Mouse (Mus musculus): ENCODE measurements at regions not wholly inside any gene's neighbourhood (a gene's known extent, or its start where the extent isn't known, plus 50 kb on each side); places are given as distances from the start of the nearest gene placed in this dataset.
A peak's percentile ranks its signal among the peaks of the same experiment; 100 is the strongest.

GRCm38 (mm10) chr17:45226486-45226885 lies 207.1 kb downstream of the Cdc5l start:
- no peaks in the 10 kb centered on the region for H3K9me3 ChIP-seq
- H3K36me3 ChIP-seq (replicated peaks; ENCODE audit: low read length): no peaks in the 10 kb centered on the region
- H3K27me3 ChIP-seq (replicated peaks): peaks cover 63% of the 10 kb centered on the region
- no peak overlapping the region for H3K4me3 ChIP-seq (replicated peaks)
- TF ChIP-seq GATA1 (IDR thresholded peaks at IDR 0.05; ENCODE audit: borderline replicate concordance, low read length) (no peak), FLI1 (IDR thresholded peaks at IDR 0.05; ENCODE audit: low read length) (no peak)
- no peaks in the 10 kb centered on the region; the same call in 1 of the 2 replicates for H3K4me1 ChIP-seq

GRCm38 (mm10) chr17:45221625-45222024 lies 211.9 kb downstream of the Cdc5l start:
- no peaks in the 10 kb centered on the region for H3K9me3 ChIP-seq
- no peak for TF ChIP-seq GATA1 (IDR thresholded peaks at IDR 0.05; ENCODE audit: borderline replicate concordance, low read length)
- TF ChIP-seq FLI1 (IDR thresholded peaks at IDR 0.05; ENCODE audit: low read length): no peak

GRCm38 (mm10) chr17:45217126-45217525 lies 216.4 kb downstream of the Cdc5l start:
- TF ChIP-seq FLI1 (IDR thresholded peaks at IDR 0.05; ENCODE audit: low read length) (no peak), GATA1 (IDR thresholded peaks at IDR 0.05; ENCODE audit: borderline replicate concordance, low read length) (no peak)
- peaks cover 75% of the 10 kb centered on the region for H3K27me3 ChIP-seq (replicated peaks)
- H3K4me3 ChIP-seq (replicated peaks): peak overlapping the region; percentile 54
- no peaks in the 10 kb centered on the region for H3K36me3 ChIP-seq (replicated peaks; ENCODE audit: low read length)
- H3K9me3 ChIP-seq: peaks cover 10% of the 10 kb centered on the region
- H3K4me1 ChIP-seq: peaks cover 19% of the 10 kb centered on the region

More at GRCm38 (mm10) chr17:45221625-45222024, 211.9 kb downstream of the Cdc5l start:
- no peaks in the 10 kb centered on the region for H3K36me3 ChIP-seq (replicated peaks; ENCODE audit: low read length)
- peaks cover 15% of the 10 kb centered on the region for H3K4me1 ChIP-seq
- peaks cover 67% of the 10 kb centered on the region for H3K27me3 ChIP-seq (replicated peaks)
- no peak overlapping the region for H3K4me3 ChIP-seq (replicated peaks)

- Histone ChIP-seq H3K9me3 (peaks cover 22% of the 10 kb centered on the region), H3K27me3 (replicated peaks) (peaks cover 66% of the 10 kb centered on the region), H3K4me1 (peaks cover 19% of the 10 kb centered on the region), H3K36me3 (replicated peaks; ENCODE audit: low read length) (no peaks in the 10 kb centered on the region), H3K4me3 (replicated peaks) (no peak overlapping the region)
- TF ChIP-seq FLI1 (IDR thresholded peaks at IDR 0.05; ENCODE audit: low read length) (no peak), GATA1 (IDR thresholded peaks at IDR 0.05; ENCODE audit: borderline replicate concordance, low read length) (no peak)
Measured at GRCm38 (mm10) chr17:45215067-45216049, 218.2 kb downstream of the Cdc5l start.

GRCm38 (mm10) chr17:45210984-45211383 lies 222.6 kb downstream of the Cdc5l start:
- Histone ChIP-seq H3K27me3 (replicated peaks) (peaks cover 63% of the 10 kb centered on the region), H3K36me3 (replicated peaks; ENCODE audit: low read length) (no peaks in the 10 kb centered on the region), H3K9me3 (peaks cover 35% of the 10 kb centered on the region), H3K4me1 (no peaks in the 10 kb centered on the region), H3K4me3 (replicated peaks) (no peak overlapping the region)
- TF ChIP-seq FLI1 (IDR thresholded peaks at IDR 0.05; ENCODE audit: low read length): no peak
- no peak for TF ChIP-seq GATA1 (IDR thresholded peaks at IDR 0.05; ENCODE audit: borderline replicate concordance, low read length)

GRCm38 (mm10) chr17:45209387-45209663 lies 224.2 kb downstream of the Cdc5l start:
- Histone ChIP-seq H3K9me3 (peaks cover 35% of the 10 kb centered on the region), H3K27me3 (replicated peaks) (peaks cover 51% of the 10 kb centered on the region), H3K4me3 (replicated peaks) (no peak overlapping the region), H3K4me1 (no peaks in the 10 kb centered on the region), H3K36me3 (replicated peaks; ENCODE audit: low read length) (no peaks in the 10 kb centered on the region)
- no peak for TF ChIP-seq FLI1 (IDR thresholded peaks at IDR 0.05; ENCODE audit: low read length)
- TF ChIP-seq GATA1 (IDR thresholded peaks at IDR 0.05; ENCODE audit: borderline replicate concordance, low read length): no peak

GRCm38 (mm10) chr17:45208596-45209386 lies 224.7 kb downstream of the Cdc5l start:
- no peaks in the 10 kb centered on the region for H3K4me1 ChIP-seq
- peaks cover 35% of the 10 kb centered on the region for H3K9me3 ChIP-seq
- no peaks in the 10 kb centered on the region for H3K36me3 ChIP-seq (replicated peaks; ENCODE audit: low read length)
- H3K4me3 ChIP-seq (replicated peaks): no peak overlapping the region
- peaks cover 49% of the 10 kb centered on the region for H3K27me3 ChIP-seq (replicated peaks)
- TF ChIP-seq GATA1 (IDR thresholded peaks at IDR 0.05; ENCODE audit: borderline replicate concordance, low read length): no peak
- TF ChIP-seq FLI1 (IDR thresholded peaks at IDR 0.05; ENCODE audit: low read length): no peak

GRCm38 (mm10) chr17:45195779-45196178 lies 237.8 kb downstream of the Cdc5l start:
- Histone ChIP-seq H3K4me1 (no peaks in the 10 kb centered on the region), H3K4me3 (replicated peaks) (no peak overlapping the region), H3K36me3 (replicated peaks; ENCODE audit: low read length) (no peaks in the 10 kb centered on the region), H3K27me3 (replicated peaks) (peaks cover 14% of the 10 kb centered on the region), H3K9me3 (peaks cover 20% of the 10 kb centered on the region)
- TF ChIP-seq FLI1 (IDR thresholded peaks at IDR 0.05; ENCODE audit: low read length) (no peak), GATA1 (IDR thresholded peaks at IDR 0.05; ENCODE audit: borderline replicate concordance, low read length) (no peak)

- H3K4me3 ChIP-seq (replicated peaks): no peak overlapping the region
- H3K9me3 ChIP-seq: peaks cover 20% of the 10 kb centered on the region
- TF ChIP-seq FLI1 (IDR thresholded peaks at IDR 0.05; ENCODE audit: low read length) (no peak), GATA1 (IDR thresholded peaks at IDR 0.05; ENCODE audit: borderline replicate concordance, low read length) (no peak)
- H3K4me1 ChIP-seq: no peaks in the 10 kb centered on the region
- H3K27me3 ChIP-seq (replicated peaks): peaks cover 15% of the 10 kb centered on the region
- H3K36me3 ChIP-seq (replicated peaks; ENCODE audit: low read length): no peaks in the 10 kb centered on the region
Measured at GRCm38 (mm10) chr17:45194786-45195281, 238.7 kb downstream of the Cdc5l start.

All from megakaryocyte, embryonic 14.5 days (primary cell).